Mouse (Mus musculus) olfactory bulb, adult 2 months (tissue): ENCODE data around the gene Plin5. TPM values are rescaled to one million over a fixed set of nuclear protein-coding genes. Genes with fewer than 3 reads are reported as not detected.

Experiments used
- H3K27ac ChIP-seq: fragments of 200-500 bp; 2 replicates; pipeline ENCODE4 v1.5.1; 2012; ENCODE audit warnings: low read depth, low read length; ENCODE audit not compliant: insufficient read depth
- H3K4me1 ChIP-seq: fragments of 200-500 bp; 2 replicates; pipeline ENCODE4 v1.6.1; 2012; ENCODE audit warnings: low read length; ENCODE audit not compliant: control insufficient read depth, insufficient read depth
- H3K4me3 ChIP-seq: fragments of 200-500 bp; 2 replicates; pipeline ENCODE4 v1.5.1; 2012; ENCODE audit warnings: mild to moderate bottlenecking, low read depth, low read length, moderate library complexity; ENCODE audit not compliant: insufficient read depth
- CTCF ChIP-seq: fragments of 200-500 bp; IDR thresholded peaks from 2 replicates; pipeline ENCODE4 v1.5.1; 2012; ENCODE audit warnings: low read depth, mild to moderate bottlenecking, low read length, moderate library complexity; ENCODE audit not compliant: insufficient read depth
- POLR2A ChIP-seq: fragments of 200-500 bp; IDR thresholded peaks from 2 replicates; pipeline ENCODE4 v1.6.1; 2012; ENCODE audit warnings: mild to moderate bottlenecking, low read depth, low read length, moderate library complexity; ENCODE audit not compliant: insufficient read depth
- WGBS: fragments of 180-500 bp; shearing (Covaris S2); methylation state at CpG from one replicate; pipeline ENCODE4 v1.1.7; 2018; 5-methylcytosine and 5-hydroxymethylcytosine counted together
- polyA plus RNA-seq: library from polyadenylated mRNA; stranded (reverse); fragments of >200 nt; gene quantifications from 2 replicates; pipeline ENCODE4 v1.2.4, GENCODE M21; 2012; ENCODE audit warnings: low replicate concordance; ENCODE audit not compliant: missing spikeins, insufficient read depth, insufficient read length

Gene Plin5
- polyA plus RNA-seq, 1 experiment, result not detected

GRCm38 (mm10) chr17:56103465-56104285 lies 13.7 kb downstream of the Plin5 start:
- TF ChIP-seq POLR2A, result no peak
- no peak for TF ChIP-seq CTCF
- Histone ChIP-seq H3K4me3 (no peak overlapping the region), H3K27ac (no peak overlapping the region), H3K4me1 (no peaks in the 10 kb centered on the region)
- 94% methylated on average over 8 of the region's 8 CpGs for WGBS

GRCm38 (mm10) chr17:56102927-56103326 lies 14.5 kb downstream of the Plin5 start:
- TF ChIP-seq POLR2A (no peak), CTCF (no peak)
- Histone ChIP-seq H3K27ac (no peak overlapping the region), H3K4me1 (no peaks in the 10 kb centered on the region), H3K4me3 (no peak overlapping the region)
- 92% methylated on average over 9 of the region's 9 CpGs for WGBS

- Histone ChIP-seq H3K27ac (no peak overlapping the region), H3K4me1 (no peaks in the 10 kb centered on the region), H3K4me3 (no peak overlapping the region)
- no peak for TF ChIP-seq POLR2A
- TF ChIP-seq CTCF, result no peak
- 93% methylated on average over 5 of the region's 5 CpGs for WGBS
These were observed 15.2 kb downstream of the Plin5 start for GRCm38 (mm10) chr17:56102158-56102557.

GRCm38 (mm10) chr17:56100811-56101210 lies 16.6 kb downstream of the Plin5 start:
- Histone ChIP-seq H3K4me1 (no peaks in the 10 kb centered on the region), H3K27ac (no peak overlapping the region), H3K4me3 (no peak overlapping the region)
- WGBS, result 86% methylated on average over 3 of the region's 3 CpGs
- TF ChIP-seq CTCF (no peak), POLR2A (no peak)

- TF ChIP-seq CTCF, result no peak
- TF ChIP-seq POLR2A, result no peak
- Histone ChIP-seq H3K4me3 (no peak overlapping the region), H3K27ac (no peak overlapping the region), H3K4me1 (no peaks in the 10 kb centered on the region)
- 85% methylated on average over 15 of the region's 15 CpGs for WGBS
These were observed 18.5 kb downstream of the Plin5 start for GRCm38 (mm10) chr17:56098711-56099572.

GRCm38 (mm10) chr17:56098180-56098579 lies 19.2 kb downstream of the Plin5 start:
- no peaks in the 10 kb centered on the region for H3K4me1 ChIP-seq
- H3K27ac ChIP-seq, result no peak overlapping the region
- no peak overlapping the region for H3K4me3 ChIP-seq
- 88% methylated on average over 8 of the region's 8 CpGs for WGBS
- TF ChIP-seq POLR2A (no peak), CTCF (no peak)

- H3K4me3 ChIP-seq, result no peak overlapping the region
- no peak overlapping the region for H3K27ac ChIP-seq
- 91% methylated on average over 12 of the region's 12 CpGs for WGBS
- no peaks in the 10 kb centered on the region for H3K4me1 ChIP-seq
- TF ChIP-seq POLR2A, result no peak
- TF ChIP-seq CTCF, result no peak
These were observed 20.5 kb downstream of the Plin5 start for GRCm38 (mm10) chr17:56096883-56097282.

- Histone ChIP-seq H3K4me1 (no peaks in the 10 kb centered on the region), H3K27ac (no peak overlapping the region), H3K4me3 (no peak overlapping the region)
- 94% methylated on average over 1 of the region's 1 CpGs for WGBS
- no peak for TF ChIP-seq CTCF
- no peak for TF ChIP-seq POLR2A
These were observed 24.6 kb downstream of the Plin5 start for GRCm38 (mm10) chr17:56092794-56093193.

- WGBS, result 84% methylated on average over 1 of the region's 1 CpGs
- no peaks in the 10 kb centered on the region for H3K4me1 ChIP-seq
- no peak overlapping the region for H3K27ac ChIP-seq
- TF ChIP-seq POLR2A (no peak), CTCF (no peak)
- H3K4me3 ChIP-seq, result no peak overlapping the region
These were observed 25.1 kb downstream of the Plin5 start for GRCm38 (mm10) chr17:56092312-56092711.
